Mouse (Mus musculus): Measurements from ENCODE around the gene Ccdc63.

Ccdc63 gene

DNA sequence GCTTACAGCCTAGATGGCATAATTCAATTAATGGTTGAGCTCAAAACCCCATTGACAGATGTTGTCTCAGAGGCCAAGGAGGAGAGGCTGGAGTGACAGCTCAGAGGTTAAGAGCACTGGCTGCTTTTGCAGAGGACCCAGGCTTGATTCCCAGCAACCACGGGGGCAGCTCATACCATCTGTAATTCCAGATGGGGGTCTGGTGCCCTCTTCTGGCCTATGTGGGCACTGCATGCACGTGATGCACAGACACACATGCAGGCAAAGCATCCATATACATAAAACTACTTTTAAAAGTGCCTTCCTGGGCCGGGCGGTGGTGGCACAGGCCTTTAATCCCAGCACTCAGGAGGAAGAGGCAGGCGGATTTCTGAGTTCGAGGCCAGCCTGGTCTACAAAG, 24.4 kb downstream of the Ccdc63 start:
- WGBS = 85% methylated on average over 6 of the region's 6 CpGs

GRCm38 (mm10) chr5:122115266-122115763, 25.3 kb downstream of the Ccdc63 start:
- 90% methylated on average over 9 of the region's 9 CpGs for WGBS

DNA sequence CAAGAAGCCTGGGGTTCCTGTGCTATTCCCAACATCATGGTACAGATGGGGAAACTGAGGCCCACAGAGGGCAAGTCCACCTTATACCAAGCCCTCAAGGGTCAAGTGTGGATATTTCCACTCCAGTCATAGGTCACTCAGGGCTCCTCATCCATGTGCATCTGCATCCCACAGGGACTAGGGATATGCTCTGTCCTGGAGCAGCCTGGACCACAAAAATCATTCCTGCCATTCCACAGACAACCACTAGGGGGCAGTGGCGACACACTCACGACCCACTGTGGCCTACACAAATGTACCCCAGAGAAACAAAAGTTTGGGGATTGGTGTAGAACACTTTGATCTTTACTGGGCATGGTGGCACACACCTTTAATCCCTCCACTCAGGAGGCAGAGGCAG, 26.4 kb downstream of the Ccdc63 start:
- 3% methylated on average over 2 of the region's 2 CpGs for WGBS

GRCm38 (mm10) chr5:122113450-122113849, 27.2 kb downstream of the Ccdc63 start:
- 82% methylated on average over 7 of the region's 7 CpGs for WGBS

GRCm38 (mm10) chr5:122111933-122112248, 28.7 kb downstream of the Ccdc63 start:
- WGBS = 69% methylated on average over 4 of the region's 4 CpGs

- 78% methylated on average over 26 of the region's 26 CpGs for WGBS
Observed at GRCm38 (mm10) chr5:122111091-122111932, 29.3 kb downstream of the Ccdc63 start.

DNA sequence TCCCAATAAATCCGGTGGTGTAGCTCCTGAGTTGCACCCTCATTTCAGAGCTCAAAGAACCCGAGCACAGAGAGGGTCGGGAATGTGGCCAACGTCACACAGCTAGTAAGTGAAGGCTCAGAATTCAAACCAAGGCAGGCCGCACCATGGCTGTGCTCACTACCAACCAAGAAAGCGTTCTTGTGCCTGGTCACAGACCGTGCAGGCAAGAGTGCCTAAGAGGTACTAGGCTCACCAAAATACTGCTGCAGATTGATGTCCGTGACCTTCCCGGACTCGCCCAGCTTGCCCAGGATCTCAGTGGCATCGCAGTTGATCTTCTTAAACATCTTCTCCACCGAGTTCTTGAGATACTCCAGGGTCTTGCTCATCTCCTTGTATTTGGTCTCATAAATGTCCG, 30.0 kb downstream of the Ccdc63 start:
- WGBS = 93% methylated on average over 13 of the region's 13 CpGs

GRCm38 (mm10) chr5:122109325-122110060, 31.1 kb downstream of the Ccdc63 start:
- WGBS = 61% methylated on average over 16 of the region's 16 CpGs

- 85% methylated on average over 6 of the region's 6 CpGs for WGBS
Observed at GRCm38 (mm10) chr5:122108104-122108503, 32.5 kb downstream of the Ccdc63 start.

- WGBS = 89% methylated on average over 6 of the region's 6 CpGs
Observed at GRCm38 (mm10) chr5:122106212-122106611, 34.4 kb downstream of the Ccdc63 start.

- WGBS = 94% methylated on average over 9 of the region's 9 CpGs
Observed at GRCm38 (mm10) chr5:122104981-122105380, 35.6 kb downstream of the Ccdc63 start.

DNA sequence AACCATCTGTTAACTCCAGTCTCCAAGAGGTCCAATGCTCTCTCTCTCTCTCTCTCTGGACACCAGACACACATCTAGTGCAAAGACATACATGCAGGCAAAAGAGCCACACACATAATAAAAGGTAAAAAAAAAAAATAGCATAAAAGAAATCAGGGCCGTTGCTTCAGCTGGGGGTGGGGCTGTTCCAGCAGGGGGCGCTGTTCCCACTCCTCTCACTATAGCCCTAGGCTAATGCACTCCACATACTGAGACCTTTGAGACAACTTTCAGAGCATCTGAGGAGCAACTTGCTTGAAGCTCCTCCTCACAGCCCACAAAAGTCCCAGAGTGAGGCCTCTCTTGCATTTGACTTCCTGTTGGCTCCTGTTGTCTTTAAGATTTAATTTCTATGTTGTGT, 36.4 kb downstream of the Ccdc63 start:
- 17% methylated on average over 2 of the region's 2 CpGs for WGBS

DNA sequence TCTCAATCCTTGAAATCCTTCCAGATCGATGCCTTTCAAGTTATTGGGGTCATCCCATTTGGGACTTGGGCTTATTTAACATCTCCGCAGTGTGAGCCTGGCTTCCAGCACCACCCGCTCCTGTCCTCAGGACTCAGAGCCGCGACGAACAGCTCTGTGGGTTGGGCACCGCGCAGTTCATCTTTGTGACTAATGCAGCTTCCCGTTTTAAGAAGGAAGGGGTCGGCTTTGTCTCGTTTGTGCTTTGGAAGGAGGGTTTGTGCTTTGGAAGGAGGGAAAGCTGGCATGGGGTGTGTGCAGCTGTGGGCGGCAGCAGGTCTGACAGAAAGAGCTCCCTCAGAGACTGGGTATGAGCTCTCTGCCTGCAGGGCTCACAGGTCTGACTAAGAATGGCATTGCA, 37.5 kb downstream of the Ccdc63 start:
- WGBS = 15% methylated on average over 12 of the region's 12 CpGs

DNA sequence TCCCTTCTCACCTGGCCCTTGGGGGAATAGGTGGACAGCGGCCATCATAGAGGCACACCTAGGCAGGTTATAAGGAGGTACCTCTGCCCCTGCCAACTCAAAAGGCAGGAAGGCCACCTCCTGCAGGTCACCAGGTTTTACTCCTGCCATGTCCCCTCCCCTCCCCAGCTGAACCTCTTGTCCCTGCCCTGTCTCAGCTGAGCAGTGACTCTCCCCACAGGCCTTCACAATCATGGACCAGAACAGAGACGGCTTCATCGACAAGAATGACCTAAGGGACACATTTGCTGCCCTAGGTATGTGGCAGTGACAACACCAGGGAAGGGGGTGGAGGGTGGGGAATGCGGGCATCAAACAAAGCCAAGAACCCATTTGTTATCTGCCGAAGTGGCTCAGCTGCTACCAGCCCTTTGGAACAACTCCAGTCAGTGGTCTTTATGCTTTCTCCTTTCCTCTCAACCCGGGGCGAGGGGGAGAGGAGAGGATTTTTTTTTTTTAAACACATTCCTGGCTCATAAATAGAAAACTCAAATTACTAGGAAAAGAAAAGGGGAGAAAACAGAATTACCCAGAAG, 38.1 kb downstream of the Ccdc63 start:
- WGBS = 42% methylated on average over 7 of the region's 7 CpGs

- WGBS = 97% methylated on average over 10 of the region's 10 CpGs
Observed at GRCm38 (mm10) chr5:122094439-122094838, 46.2 kb downstream of the Ccdc63 start.

GRCm38 (mm10) chr5:122093734-122094133, 46.9 kb downstream of the Ccdc63 start:
- WGBS = 89% methylated on average over 14 of the region's 14 CpGs

- 71% methylated on average over 11 of the region's 11 CpGs for WGBS
Observed at GRCm38 (mm10) chr5:122092794-122093193, 47.8 kb downstream of the Ccdc63 start.

GRCm38 (mm10) chr5:122091070-122091469, 49.6 kb downstream of the Ccdc63 start:
- 17% methylated on average over 15 of the region's 15 CpGs for WGBS

GRCm38 (mm10) chr5:122089664-122090063, 51.0 kb downstream of the Ccdc63 start:
- WGBS = 88% methylated on average over 8 of the region's 8 CpGs

GRCm38 (mm10) chr5:122088917-122089316, 51.7 kb downstream of the Ccdc63 start:
- 3% methylated on average over 5 of the region's 5 CpGs for WGBS

DNA sequence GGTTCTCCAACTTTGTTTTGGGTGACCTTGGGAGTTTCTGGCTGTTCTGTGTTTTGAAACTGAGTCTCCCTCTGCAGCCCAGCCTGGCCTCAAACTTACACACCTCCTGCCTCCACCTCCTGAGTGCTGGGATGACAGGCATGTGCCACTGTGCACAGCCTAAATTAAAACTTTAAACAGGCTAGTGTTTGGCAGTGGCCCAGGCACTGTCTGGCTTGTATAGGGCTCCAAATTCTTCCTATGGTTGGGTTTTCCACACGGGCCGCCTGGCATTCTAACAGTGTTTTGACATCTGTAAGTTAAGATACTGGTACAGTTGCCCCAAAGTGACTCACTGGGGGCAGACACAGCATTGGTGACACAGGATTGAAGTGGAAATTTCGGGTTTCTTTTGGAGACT, 54.5 kb downstream of the Ccdc63 start:
- 56% methylated on average over 3 of the region's 3 CpGs for WGBS

DNA sequence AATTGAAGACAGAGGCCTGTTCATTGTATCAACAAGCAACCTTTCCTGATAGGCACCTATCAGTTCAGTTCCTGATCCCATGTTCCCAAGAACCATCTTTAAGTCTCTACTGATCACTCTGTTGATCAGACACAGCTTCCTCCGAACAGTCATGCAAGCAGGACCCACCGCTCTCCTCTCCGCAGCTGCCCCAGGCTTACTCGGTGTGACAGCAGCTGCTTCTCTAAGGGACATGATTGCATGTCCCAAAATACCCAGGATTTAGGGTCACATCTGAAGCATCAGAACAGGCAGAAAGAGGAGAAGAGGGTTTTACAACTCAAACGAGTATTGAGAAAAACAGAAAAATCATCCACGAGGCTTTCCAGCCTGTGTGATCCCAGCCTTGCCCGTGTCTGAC, 55.3 kb downstream of the Ccdc63 start:
- WGBS = 65% methylated on average over 7 of the region's 7 CpGs

DNA sequence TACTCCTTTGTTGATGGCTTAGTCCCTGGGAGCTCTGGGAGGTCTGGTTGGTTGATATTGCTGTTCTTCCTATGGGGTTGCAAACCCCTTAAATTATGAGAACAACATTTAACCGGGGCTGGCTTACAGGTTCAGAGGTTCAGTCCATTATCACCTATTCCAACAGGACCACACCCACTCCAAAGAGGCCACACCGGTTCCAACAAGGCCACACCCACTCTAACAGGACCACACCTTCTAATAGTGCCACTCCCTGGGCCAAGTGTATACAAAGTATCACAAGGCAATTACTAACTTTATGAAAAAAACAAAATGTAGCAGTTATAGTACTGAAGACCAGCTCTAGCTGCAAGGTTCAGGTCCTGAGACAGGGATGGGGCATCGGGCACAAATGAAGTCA, 56.2 kb downstream of the Ccdc63 start:
- 73% methylated on average over 3 of the region's 3 CpGs for WGBS

Measured in cerebral cortex, adult 2 months (tissue).